Mouse (Mus musculus) right cerebral cortex, postnatal 36 days (tissue): ENCODE data around the gene Cdr2l.
"Not testable (repeated sequence)": the region's sequence is repeated elsewhere in the genome, so short reads cannot be mapped to it uniquely, and the experiment has no call there.

ENCODE experiments used
- DNase-seq, 2 experiments: peaks; one replicate each; pipeline ENCODE4 v3.0.0; 2022; ENCODE audit warnings: low spot score in 2 of 2, mixed read lengths in 1 of 2

Gene Cdr2l

DNA sequence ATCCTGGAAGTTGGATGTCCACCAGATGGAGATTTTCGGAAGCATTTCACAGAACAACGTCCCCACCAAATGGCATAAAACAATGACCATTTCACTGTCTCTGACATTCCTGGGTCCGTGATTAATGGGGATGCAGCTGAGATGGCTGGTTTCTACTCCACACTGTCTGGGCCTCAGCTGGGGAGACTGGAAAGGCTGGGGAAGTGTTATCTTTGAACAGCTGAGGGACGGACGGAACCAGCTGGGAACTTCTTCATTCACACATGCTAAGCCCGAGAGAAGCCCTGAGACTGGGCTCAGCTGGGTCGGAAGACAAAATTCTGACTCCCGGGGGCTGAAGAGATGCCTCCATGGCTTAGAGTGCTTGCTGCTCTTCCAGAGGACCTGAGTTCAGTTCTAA lies 10.4 kb upstream of the Cdr2l start:
- DNase-seq, result no peak

DNA sequence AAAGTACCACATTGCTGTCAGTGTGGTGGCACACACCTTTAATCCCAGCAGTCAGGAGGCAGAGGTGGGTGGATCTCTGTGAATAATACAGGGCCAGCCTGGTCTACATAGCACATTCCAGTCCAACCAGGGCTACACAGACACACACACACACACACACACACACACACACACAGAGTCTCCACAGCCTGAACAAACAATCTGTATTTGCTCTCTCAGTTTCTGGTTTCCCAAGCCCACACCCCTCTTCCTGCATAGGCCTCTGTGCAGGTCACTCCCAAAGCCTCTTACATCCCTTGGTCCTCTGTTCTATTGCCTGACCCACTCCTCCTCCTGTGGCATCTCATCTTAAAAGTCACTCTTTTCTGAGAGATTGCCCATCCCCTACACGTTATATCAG lies 9.7 kb upstream of the Cdr2l start:
- no peak for DNase-seq

DNA sequence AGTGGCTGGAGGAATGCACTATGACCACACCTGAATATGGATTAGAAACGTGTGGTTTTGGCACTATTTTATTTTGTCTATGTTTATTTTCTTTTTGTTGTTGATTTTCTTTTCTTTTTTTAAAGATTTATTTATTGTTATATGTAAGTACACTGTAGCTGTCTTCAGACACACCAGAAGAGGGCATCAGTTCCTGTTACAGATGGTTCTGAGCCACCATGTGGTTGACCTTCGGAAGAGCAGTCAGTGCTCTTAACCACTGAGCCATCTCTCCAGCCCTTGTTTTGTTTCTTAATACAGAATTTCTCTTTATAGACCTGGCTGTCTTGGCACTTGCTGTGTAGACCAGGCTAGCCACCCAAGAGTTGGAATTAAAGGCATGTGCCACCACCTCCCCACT lies 9.0 kb upstream of the Cdr2l start:
- DNase-seq, result no peak

DNA sequence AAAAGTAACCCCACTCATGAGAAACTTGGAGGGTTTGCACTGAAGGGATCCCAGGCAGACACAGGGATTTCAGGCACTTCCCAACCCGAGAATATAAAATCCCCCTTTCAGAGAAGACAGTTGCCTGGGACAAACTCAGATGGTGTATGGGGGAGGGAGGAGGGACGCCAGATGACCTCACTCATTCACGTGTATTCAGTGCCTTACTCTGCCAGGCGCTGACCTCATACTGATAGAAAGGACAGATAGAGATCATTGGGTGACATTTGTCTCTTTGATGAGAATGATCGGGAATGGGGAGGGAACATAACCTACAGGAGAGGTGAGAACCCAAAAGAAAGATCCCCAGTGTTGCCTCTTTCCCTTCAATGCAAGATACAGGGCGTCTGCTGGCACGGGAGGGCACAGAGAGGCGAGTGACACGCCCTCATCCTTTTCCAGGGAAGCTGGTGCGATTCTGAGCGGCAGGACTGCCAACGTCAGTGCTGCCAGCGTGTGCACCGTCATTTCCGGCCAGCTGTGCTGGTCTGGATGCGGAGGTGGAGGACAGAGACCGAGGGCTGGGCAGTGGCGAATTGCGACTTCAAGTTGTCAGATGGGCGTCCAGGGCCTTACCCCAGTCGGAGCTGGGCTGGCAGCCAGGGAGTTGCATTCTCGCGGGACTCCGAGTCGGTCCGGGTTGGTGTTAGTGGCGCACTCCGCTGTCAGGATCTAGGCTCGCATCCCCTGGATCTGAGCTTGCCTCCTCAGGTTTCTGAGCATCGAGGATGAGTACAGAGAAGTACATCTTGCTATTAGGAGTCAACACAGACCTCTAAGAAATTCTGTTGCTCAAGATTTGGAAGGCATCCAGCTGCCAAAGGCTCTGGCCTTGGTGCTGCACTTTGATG lies 7.7 kb upstream of the Cdr2l start:
- DNase-seq, result peak; percentile 64 to 70

DNA sequence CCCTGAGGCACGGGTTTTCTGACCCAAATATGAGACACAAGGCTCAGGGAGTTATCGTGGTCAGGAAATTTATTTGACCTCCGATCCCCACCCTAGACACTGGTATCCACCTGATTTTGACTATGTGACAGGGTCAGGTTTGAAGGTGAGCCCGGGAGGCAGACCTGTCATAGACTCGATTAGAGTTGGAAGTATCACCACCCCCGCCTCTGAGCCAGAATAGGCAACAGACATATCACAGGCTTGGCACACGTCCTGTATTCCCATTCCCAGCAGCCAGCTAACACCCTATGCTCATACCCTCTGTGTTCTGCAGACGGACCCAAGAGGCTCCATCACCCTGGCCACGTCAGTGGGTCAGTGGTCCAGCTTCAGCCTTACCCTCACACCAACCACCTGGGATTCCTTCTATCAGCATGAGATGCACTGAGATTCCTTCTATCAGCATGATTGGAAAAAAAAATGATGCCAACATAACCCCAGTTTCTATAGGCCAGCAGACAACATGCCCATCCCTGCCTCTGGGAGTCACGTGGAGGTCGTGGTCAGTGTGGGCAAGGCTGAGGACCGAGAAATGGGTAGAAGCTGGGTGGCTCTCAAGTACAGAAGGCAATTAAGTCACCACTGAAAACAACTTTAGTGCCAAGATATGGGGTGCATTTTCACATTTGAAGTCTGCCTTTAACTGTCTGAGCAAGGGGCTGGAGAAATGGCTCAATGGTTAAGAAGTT lies 6.9 kb upstream of the Cdr2l start:
- peak in 1 of 2 experiments; percentile 52 for DNase-seq

DNA sequence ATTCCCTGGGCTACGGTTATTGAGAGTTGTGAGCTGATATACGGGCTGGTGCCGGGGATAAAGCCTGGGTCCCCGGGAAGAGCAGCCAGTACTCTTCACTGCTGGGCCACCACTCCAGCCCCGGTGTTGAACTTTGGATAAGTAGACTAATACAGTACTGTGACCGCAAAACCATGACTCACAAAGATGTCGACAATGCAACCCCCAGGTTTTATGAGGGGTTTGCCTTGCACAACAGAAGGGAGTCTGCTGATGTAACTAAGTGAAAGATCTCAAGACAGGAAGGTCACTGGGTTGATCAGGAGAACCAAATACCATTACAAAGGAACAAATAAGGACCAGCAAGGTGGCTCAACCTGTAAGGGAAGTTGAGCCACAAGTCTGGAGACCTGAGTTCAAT lies 5.0 kb upstream of the Cdr2l start:
- no peak for DNase-seq

DNA sequence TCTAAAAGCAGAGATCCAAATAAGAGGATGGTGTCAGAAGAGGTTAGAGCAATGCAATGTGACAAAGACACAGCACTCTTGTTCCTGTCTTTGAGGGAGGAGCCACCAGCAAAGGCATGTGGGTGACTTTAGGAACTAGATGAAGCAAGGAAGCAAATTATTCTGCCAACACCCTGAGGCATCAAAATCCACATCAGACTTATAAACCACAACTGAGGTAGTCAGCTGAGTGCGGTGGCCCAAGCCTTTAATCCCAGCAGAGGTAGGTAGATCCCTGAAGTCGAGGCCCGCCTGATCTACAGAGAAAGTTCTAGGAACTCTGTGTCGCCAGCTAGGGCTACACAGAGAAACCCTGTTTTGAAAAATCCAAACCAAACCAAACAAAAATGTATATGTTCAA lies 4.5 kb upstream of the Cdr2l start:
- DNase-seq, result no peak

DNA sequence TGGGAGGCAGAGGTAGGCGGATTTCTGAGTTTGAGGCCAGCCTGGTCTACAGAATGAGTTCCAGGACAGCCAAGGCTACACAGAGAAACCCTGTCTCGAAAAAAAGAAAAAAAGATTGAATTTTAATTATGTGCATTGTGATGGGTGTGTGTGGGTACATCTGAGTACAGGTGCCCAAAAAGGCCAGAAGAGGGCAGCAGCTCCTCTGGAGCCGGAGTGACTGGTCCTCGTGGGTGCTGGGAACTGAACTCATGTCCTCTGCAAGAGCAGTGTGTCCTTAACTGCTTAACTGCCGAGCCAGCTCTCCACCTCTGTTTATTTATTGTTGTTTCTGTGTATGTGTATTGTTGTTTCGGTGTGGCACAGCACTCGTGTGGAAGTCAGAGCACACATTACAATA lies 3.9 kb upstream of the Cdr2l start:
- DNase-seq, result no peak

DNA sequence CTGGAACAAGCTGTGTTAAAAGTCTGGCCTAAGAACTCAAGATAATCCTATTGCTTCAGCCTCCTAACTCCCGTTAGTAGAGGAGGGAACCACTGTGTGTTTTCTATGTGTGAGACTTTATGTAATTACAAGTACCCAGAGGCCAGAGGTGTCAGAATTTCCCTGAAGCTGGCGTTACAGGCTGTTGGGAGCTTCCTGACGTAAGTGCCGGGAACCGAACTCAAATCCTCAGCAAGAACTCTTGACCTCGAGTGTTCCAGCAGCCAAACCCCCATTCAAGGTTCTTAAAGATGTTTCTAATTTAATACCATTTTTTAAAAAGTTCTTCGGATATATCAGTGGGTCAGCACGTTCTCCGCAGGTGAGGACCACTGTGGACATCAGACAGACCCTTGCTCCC lies 440 bp upstream of the Cdr2l start:
- no peak for DNase-seq

DNA sequence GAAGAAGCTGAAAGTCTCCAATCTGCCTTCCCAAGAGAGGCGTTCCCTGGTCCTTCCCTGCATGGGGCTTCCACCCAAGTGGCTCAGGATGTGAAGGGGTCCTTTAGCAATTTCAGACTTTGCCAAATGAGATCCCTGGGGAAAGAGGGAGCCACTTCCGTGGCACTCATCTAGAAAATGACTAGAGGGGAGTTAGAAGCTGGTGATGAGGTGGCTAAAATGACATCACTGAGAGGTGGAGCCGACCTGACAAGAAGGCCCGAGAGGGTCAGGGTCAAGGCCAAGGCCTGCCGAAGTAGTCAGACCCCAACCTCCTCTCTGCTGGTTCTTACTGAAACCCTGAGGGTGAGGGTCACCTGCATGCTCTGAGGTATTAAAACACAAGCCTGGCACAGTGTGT lies 1.2 kb downstream of the Cdr2l start:
- DNase-seq, result no peak

DNA sequence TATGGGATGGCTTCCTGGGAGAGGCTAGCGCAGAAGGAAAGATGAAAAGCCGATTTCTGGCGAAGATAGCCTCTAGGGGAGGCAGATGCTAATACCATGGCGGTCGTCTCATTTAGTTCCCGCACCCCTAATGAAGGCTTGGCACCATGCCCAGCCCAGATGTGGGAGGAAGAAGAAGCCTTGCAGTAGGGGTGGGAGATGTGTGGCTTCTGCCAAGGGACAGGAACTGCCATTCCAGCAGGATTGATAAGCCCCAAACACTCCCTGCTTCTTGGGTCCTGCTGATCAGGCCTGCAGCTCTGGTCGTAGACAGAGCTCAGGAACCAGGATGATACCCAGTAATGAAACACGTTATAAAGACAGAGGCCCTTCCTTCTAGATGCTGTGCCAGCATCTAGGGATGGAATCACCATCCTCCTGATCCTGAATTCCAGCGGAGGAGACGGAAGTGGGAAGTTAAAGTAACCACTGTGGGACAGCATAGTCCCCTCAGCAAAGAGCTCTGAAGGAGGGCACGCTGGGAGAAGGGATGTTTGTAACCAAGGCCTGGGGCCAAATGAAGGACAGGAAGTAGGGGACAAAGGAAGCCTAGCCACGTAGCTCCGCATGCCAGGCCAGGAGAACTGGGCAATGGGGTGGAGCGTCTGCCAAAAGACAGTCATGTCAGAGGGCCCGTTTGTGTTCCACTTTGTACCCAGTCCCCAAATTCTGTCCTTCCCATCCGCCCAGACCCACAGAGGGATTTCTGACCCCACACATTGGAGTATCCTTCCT lies 2.2 kb downstream of the Cdr2l start:
- DNase-seq, result no peak

DNA sequence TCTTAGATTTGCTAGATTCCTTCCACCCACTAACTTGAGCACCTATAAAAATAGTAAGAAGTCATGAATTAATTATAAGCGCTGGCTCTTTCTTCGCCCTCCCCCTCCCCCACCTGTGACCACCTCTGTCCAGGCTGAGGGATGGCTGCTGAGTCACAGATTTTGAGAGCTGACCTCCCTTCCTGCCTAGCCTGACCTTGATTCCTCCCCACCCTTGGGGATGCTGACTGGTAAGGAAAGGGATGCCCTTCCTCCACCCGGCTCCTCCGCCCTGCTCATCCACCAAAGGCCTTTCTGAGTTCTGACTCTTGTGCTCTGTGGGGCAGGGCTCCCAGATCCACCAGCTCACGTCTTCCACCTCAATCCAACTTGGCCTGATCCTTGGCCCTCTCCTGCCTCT lies 2.9 kb downstream of the Cdr2l start:
- no peak for DNase-seq

DNA sequence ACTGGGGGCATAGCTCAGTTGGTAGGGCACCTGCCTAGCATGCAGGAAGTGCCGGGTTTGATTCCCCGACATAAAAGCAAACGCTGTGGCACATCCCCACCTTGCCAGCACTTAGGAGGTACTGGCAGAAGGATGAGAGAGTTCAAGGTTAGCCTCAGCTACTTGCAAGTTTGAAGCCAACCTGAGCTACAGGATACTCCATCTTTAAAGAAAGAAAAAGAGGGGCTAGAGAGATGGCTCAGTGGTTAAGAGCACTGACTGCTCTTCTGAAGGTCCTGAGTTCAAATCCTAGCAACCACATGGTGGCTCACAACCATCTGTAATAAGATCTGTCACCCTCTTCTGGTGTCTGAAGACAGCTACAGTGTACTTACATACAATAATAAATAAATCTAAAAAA lies 5.1 kb downstream of the Cdr2l start:
- DNase-seq, result not testable (repeated sequence)

DNA sequence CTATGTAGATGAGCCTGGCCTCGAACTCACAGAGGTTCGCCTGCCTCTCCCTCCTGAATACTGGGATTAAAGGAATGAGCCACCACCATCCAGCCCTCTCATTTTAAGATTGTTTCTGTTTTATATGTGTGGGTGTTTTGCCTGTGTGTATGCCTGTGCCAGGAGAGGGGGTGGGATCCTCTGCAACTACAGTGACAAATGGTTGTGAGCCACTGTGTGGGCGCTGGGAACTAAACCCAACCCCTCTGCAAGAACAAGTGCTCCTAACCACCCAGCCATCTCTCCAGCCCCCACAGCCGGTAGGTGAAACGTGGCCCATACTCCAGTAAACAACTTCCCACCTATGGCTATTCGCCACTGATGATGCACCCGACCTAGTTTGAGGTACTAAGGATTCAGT lies 9.6 kb downstream of the Cdr2l start:
- DNase-seq, result no peak

DNA sequence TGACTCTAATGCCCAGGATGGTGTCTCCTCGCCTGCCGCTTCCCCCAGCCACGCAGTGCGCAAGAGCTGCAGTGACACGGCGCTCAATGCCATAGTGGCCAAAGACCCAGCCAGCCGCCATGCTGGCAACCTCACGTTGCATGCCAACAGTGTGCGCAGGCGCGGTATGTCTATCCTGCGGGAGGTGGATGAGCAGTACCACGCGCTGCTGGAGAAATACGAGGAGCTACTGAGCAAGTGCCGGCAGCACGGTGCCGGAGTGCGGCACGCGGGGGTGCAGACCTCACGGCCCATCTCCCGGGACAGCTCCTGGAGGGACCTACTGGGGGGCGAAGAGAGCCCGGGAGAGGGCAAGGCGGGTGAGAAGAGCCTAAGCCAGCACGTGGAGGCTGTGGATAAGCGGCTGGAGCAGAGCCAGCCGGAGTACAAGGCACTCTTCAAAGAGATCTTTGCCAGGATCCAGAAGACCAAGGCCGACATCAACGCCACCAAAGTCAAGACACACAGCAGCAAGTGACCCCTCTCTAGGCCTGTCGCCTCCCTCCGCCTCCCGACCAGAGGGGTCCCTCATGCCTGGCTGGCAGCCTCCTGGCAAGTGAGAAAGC lies 12.1 kb downstream of the Cdr2l start:
- DNase-seq, result no peak

DNA sequence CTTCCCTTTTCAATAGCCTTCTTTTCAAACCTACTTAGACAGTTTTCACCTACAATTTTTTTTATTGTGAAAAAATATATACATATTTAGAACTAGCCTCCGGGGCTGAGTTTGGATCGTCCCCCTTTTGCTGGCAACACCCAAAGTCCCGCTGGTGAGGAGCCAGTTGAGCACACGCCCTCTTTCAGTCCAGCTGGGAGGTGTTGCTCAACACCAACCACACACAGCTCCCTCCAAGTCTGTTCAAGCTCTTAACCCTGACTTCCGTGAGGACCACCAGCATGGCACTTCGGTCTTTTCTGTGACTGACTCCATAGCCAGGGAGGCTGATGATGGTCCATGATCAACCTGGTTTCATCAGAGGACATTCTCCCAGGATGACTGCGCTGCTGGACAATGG lies 16.4 kb downstream of the Cdr2l start:
- no peak for DNase-seq

DNA sequence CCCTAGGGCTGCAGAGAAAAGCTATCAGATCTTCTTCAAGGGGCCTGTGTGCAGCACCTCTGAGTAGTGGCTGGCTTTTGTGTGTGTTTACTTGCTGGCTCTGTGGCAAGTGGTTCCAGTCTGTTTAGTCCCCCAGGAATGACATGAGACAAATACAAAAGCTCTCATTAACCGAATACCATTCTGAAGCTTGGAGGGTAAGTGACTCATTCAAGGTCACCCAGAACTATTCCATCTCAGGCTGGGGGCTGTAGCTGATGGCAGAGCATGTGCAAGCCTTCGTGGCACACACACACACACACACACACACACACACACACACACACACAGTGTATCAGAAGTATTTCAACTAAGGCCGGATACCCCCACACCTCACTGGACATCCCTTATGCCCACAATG lies 18.4 kb downstream of the Cdr2l start:
- no peak for DNase-seq

DNA sequence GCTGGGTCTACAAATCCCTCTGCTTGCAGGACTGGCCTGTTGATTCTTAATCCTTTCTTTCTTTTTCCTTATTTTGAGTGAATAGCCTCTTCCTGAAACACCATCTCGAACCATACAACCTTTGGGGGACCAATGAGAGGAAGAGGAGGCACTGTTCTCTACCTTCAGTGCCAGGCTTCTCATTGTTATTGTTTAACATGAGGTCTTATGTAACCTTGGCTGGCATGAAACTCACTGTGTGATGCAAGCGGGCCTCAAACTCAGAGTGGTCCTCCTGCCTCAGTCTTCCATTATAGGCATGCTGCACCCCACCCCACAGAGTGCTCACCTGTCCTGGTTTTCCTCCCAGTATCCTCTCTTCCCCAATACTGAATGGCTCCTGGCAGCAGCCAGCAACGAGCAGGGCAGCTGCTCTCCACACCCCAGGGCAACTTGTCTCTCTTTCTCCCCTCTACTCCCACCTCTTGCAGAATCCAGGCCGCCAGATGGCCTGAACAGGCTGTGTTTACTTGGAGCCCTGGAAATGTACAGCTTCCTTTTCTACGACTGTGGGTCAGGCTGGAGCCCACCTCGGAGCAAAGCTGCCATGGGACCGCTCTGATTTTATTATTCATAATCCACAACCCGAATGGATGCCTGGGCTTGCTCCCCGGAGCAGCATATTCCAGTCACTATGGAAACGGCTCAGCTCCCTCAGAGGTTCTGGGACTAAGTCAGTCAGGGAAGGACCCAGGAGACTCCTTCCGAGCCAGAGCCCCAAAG lies 19.1 kb downstream of the Cdr2l start:
- no peak for DNase-seq

DNA sequence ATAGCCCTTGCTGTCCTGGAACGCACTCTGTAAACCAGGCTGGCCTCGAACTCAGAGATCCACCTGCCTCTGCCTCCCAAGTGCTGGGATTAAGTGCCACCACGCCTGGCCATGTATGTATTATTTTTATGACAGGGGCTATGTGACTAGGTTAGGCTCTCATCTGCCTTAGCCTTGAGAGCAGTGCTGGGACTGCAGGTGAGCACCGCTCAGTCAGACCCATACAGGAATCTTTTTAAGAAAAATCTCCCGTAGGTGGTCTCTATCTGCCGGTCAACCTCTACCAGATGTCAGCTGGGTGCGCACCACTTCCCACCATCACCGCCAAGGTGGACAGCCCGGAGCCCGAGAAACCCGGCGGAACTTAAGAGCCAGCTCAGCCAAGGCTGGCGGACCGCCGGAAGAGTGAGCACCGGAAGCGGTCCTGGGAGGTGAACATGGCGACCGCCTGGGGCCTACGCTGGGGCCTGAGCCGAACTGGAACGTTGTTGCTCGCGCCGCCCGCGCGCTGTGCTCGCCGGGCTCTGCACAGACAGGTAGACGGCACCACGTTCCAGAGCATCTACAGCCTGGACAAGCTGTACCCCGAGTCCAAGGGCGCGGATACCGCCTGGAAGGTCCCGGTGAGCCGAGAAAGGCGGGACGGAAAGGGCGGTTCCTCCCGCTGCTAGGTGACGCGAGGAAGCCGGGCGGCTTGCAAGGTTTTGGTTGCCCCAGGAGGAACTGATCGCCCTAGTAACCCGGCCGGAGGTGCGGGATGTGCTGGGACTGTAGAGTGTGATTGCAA lies 21.8 kb downstream of the Cdr2l start, which contains the start of gene Mrpl58:
TSS of gene Mrpl58 (plus strand) at position 415 of the 787 bp plus-strand sequence.
- peak; percentile 70 to 79 for DNase-seq

DNA sequence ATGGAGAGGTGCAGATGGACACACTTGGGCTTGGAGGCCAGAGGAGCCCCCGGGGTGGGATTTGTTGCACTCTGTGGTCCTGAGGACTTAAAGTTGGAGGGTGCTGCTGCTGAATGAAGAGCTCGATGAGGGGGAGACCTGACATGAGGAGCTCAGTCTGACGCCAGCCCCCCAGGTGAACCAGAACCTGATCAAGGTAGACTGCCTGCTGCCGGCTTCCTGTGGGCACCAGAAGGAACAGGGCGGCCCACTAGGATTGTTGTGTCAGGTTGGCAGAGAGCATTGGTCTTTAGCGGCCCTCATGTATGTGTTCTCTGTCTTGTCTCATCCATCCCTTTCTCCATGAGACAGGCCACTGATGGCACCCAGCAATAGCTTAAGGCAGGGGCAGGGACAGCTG lies 24.0 kb downstream of the Cdr2l start:
- no peak for DNase-seq
